Mouse (Mus musculus) lung, postnatal 36 days (tissue): ENCODE measurements around the gene Gdpd2.

Source experiments
- DNase-seq: peaks from one replicate; pipeline ENCODE4 v3.0.0; 2022; ENCODE audit warnings: mixed read lengths

Gene Gdpd2

GRCm38 (mm10) chrX:100778397-100778796 lies 48.7 kb downstream of the Gdpd2 start:
- no peak for DNase-seq
